Mouse (Mus musculus): ENCODE measurements at regions not wholly inside any gene's neighbourhood (a gene's known extent, or its start where the extent isn't known, plus 50 kb on each side); places are given as distances from the start of the nearest gene placed in this dataset.

DNA sequence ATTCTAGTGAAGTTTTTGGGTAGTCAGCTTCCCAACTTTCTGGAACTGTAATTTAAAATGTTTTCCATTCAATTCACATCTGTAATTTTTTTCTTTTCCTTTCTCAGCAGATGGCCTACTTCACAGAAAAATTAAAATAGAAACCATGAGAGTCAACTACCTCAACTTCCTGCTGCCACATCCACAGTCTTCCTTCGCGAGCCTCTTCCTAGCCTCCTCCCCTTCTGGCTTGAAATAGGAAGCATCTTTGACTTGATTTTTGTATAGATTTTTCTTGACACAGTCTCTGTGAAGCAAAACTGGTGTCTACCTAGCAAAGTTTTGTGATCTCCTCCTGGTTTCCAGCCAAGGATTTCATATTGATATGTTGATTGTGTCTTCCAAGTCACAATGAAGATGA is 660.7 kb upstream of the Marcks start:
- Histone ChIP-seq H3K4me1 (ENCODE audit: insufficient read depth) (no peaks in the 10 kb centered on the region), H3K27me3 (ENCODE audit: insufficient read depth, low read length) (no peaks in the 10 kb centered on the region), H3K36me3 (replicated peaks; ENCODE audit: insufficient read depth, low read length) (no peaks in the 10 kb centered on the region), H3K9ac (replicated peaks) (no peak overlapping the region), H3K4me2 (ENCODE audit: low read depth, low read length) (no peak overlapping the region), H3K4me3 (ENCODE audit: low read depth, low read length) (no peak overlapping the region), H3K9me3 (ENCODE audit: low read length) (no peaks in the 10 kb centered on the region), H3K27ac (ENCODE audit: low read depth) (no peak overlapping the region)
- ATAC-seq (no peak), DNase-seq (no peak)
- TF ChIP-seq CTCF (IDR thresholded peaks at IDR 0.05; ENCODE audit: low read depth) (no peak), EP300 (IDR thresholded peaks at IDR 0.05; ENCODE audit: low read depth) (no peak)
- WGBS (ENCODE audit: insufficient replicate concordance): 44% methylated on average over 2 of the region's 2 CpGs

DNA sequence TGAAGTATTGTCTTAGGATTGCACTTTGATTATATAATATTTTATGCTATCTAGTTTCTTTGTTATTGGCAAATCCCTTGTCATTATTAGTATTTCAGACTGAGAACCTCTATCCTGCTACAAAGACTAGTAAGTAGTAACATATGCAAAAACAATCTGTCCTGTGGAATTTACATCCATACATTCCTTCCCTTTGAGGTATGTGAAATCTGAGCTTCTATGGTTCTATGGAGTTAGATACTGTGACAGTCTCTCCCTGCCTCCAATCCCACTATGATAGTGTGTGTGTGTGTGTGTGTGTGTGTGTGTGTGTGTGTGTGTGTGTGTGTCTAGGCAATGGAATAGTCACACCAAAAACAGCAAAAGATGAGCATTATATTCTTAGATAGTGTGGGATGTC is 659.6 kb upstream of the Marcks start:
- Histone ChIP-seq H3K9ac (replicated peaks) (no peak overlapping the region), H3K27me3 (ENCODE audit: insufficient read depth, low read length) (no peaks in the 10 kb centered on the region), H3K4me3 (ENCODE audit: low read depth, low read length) (no peak overlapping the region), H3K9me3 (ENCODE audit: low read length) (no peaks in the 10 kb centered on the region), H3K27ac (ENCODE audit: low read depth) (no peak overlapping the region), H3K4me1 (ENCODE audit: insufficient read depth) (no peaks in the 10 kb centered on the region), H3K36me3 (replicated peaks; ENCODE audit: insufficient read depth, low read length) (no peaks in the 10 kb centered on the region), H3K4me2 (ENCODE audit: low read depth, low read length) (no peak overlapping the region)
- ATAC-seq (no peak), DNase-seq (no peak)
- TF ChIP-seq EP300 (IDR thresholded peaks at IDR 0.05; ENCODE audit: low read depth): no peak
- no peak for TF ChIP-seq CTCF (IDR thresholded peaks at IDR 0.05; ENCODE audit: low read depth)

DNA sequence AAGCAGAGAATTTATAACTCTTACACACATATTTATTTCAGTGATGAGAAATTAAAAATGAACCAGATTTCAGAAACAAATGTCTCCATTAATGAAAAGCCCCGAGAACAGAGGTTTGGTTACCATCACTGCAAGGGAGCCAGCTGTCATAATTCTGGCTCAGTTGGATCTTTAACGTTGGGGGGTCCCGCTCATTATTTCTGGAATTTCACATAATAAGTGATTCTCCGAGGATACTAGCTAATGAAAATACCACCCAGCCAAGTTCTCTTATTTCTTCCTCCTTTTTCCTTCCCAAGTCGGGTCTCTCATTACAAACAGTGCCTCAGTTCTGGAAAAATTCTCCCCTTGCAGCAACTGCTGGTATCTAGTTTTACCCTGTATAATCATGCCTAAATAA is 659.0 kb upstream of the Marcks start:
- TF ChIP-seq CTCF (IDR thresholded peaks at IDR 0.05; ENCODE audit: low read depth) (no peak), EP300 (IDR thresholded peaks at IDR 0.05; ENCODE audit: low read depth) (no peak)
- 71% methylated on average over 5 of the region's 5 CpGs for WGBS (ENCODE audit: insufficient replicate concordance)
- H3K4me3 ChIP-seq (ENCODE audit: low read depth, low read length): no peak overlapping the region
- DNase-seq: no peak
- no peaks in the 10 kb centered on the region for H3K4me1 ChIP-seq (ENCODE audit: insufficient read depth)
- no peaks in the 10 kb centered on the region for H3K27me3 ChIP-seq (ENCODE audit: insufficient read depth, low read length)
- H3K27ac ChIP-seq (ENCODE audit: low read depth): no peak overlapping the region
- no peaks in the 10 kb centered on the region for H3K9me3 ChIP-seq (ENCODE audit: low read length)
- no peaks in the 10 kb centered on the region for H3K36me3 ChIP-seq (replicated peaks; ENCODE audit: insufficient read depth, low read length)
- ATAC-seq: no peak
- no peak overlapping the region for H3K9ac ChIP-seq (replicated peaks)
- H3K4me2 ChIP-seq (ENCODE audit: low read depth, low read length): no peak overlapping the region

DNA sequence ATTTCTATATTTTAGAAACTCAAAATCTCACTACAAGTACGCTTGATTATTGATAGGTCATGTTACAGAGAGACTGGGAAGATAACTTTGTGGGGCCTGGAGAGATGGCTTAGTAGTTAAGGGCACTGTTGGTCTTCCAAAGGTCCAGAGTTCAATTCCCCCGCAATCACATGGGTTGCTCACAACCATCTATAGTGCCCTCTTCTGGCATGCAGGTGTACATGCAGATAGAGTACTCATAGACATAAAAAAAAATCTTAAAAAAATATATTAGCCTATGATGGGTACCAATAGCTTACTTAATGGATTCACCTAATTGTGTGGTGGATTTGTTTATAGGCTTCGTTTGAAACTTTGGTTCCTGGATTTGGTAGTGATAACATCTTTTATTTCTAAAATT is 654.2 kb upstream of the Marcks start:
- ATAC-seq: no peak
- Histone ChIP-seq H3K4me2 (ENCODE audit: low read depth, low read length) (no peak overlapping the region), H3K36me3 (replicated peaks; ENCODE audit: insufficient read depth, low read length) (no peaks in the 10 kb centered on the region), H3K4me3 (ENCODE audit: low read depth, low read length) (no peak overlapping the region), H3K9ac (replicated peaks) (no peak overlapping the region), H3K27me3 (ENCODE audit: insufficient read depth, low read length) (no peaks in the 10 kb centered on the region), H3K27ac (ENCODE audit: low read depth) (no peak overlapping the region), H3K4me1 (ENCODE audit: insufficient read depth) (no peaks in the 10 kb centered on the region), H3K9me3 (ENCODE audit: low read length) (no peaks in the 10 kb centered on the region)
- WGBS (ENCODE audit: insufficient replicate concordance): 70% methylated on average over 3 of the region's 3 CpGs
- no peak for DNase-seq
- TF ChIP-seq CTCF (IDR thresholded peaks at IDR 0.05; ENCODE audit: low read depth): peak; percentile 39
- TF ChIP-seq EP300 (IDR thresholded peaks at IDR 0.05; ENCODE audit: low read depth): no peak

DNA sequence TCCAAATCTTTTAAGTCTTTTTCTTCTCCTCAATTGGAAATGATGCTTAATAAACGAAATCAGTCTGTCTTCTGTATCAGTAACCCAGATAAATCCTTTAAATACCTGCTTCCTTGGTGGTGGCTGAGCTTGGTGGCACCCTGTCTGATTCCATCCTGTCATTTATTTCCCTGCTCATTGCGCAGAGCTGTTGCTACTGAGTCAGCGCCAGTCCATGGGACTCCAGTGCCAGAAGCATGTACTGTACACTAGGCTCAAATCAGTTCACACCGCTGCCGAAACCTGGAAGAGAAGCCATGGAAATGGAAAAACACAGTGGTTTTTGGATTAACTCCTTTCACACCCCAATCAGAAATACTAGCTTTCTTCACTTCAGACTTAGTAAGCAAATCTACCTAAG is 649.3 kb upstream of the Marcks start:
- H3K27ac ChIP-seq (ENCODE audit: low read depth): no peak overlapping the region
- no peak overlapping the region for H3K9ac ChIP-seq (replicated peaks)
- H3K9me3 ChIP-seq (ENCODE audit: low read length): no peaks in the 10 kb centered on the region
- WGBS (ENCODE audit: insufficient replicate concordance): 73% methylated on average over 5 of the region's 5 CpGs
- no peaks in the 10 kb centered on the region for H3K4me1 ChIP-seq (ENCODE audit: insufficient read depth)
- TF ChIP-seq EP300 (IDR thresholded peaks at IDR 0.05; ENCODE audit: low read depth): no peak
- TF ChIP-seq CTCF (IDR thresholded peaks at IDR 0.05; ENCODE audit: low read depth): no peak
- no peak overlapping the region for H3K4me2 ChIP-seq (ENCODE audit: low read depth, low read length)
- H3K4me3 ChIP-seq (ENCODE audit: low read depth, low read length): no peak overlapping the region
- H3K36me3 ChIP-seq (replicated peaks; ENCODE audit: insufficient read depth, low read length): no peaks in the 10 kb centered on the region
- H3K27me3 ChIP-seq (ENCODE audit: insufficient read depth, low read length): no peaks in the 10 kb centered on the region
- DNase-seq (no peak), ATAC-seq (no peak)

DNA sequence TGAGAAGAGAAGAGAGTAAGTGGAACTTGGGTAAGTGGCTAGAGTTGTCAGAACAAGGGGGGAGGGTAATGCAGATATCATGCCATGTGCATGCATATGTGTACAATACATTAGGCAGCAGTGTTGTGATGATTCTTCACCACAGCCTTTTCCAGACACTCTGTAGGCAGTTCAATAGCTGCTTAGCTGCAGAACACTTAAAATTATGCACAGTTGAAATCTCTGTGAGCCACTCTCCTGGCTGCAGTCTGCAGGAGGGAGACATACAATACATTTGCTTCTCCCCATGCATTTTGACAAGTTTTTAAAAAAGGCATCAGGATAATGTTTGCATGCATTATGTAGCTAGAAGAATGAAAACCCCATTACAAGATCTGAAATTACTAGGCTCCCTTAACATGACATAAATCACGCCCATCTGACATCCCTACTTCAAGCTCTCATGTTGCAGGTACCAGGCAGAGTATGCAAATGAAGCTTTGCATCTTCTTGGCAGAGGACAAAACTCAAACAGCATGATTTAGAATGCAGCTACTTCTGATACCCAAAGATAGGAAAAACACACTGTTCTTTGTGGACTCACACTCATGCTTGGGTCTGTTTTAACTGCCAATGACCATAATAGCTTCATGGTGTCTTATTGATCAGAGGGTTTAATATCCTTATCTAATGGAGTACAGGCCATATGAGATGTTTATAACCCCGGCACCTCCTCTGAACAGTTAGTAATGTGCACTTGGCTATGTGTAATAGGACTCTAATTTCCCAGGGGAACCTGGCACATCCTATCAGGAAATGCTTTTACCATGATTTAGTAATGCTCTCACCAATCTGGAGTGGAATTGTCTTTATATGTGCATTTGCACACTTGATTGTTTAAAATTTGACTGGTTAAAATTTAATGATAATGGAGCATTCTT is 640.9 kb upstream of the Marcks start:
- Histone ChIP-seq H3K4me3 (ENCODE audit: low read depth, low read length) (no peak overlapping the region), H3K9ac (replicated peaks) (no peak overlapping the region), H3K27ac (ENCODE audit: low read depth) (no peak overlapping the region), H3K27me3 (ENCODE audit: insufficient read depth, low read length) (no peaks in the 10 kb centered on the region), H3K9me3 (ENCODE audit: low read length) (no peaks in the 10 kb centered on the region), H3K4me2 (ENCODE audit: low read depth, low read length) (no peak overlapping the region), H3K36me3 (replicated peaks; ENCODE audit: insufficient read depth, low read length) (no peaks in the 10 kb centered on the region), H3K4me1 (ENCODE audit: insufficient read depth) (no peaks in the 10 kb centered on the region)
- no peak for DNase-seq
- no peak for ATAC-seq
- no peak for TF ChIP-seq CTCF (IDR thresholded peaks at IDR 0.05; ENCODE audit: low read depth)
- TF ChIP-seq EP300 (IDR thresholded peaks at IDR 0.05; ENCODE audit: low read depth): no peak
- 65% methylated on average over 2 of the region's 2 CpGs for WGBS (ENCODE audit: insufficient replicate concordance)
